Mouse (Mus musculus) left cerebral cortex, postnatal 25 days (tissue): Measurements from ENCODE around the gene Stox2. TPM values are rescaled to one million over a fixed set of nuclear protein-coding genes. Genes with fewer than 3 reads are reported as not detected.
"Not testable (repeated sequence)": the region's sequence is repeated elsewhere in the genome, so short reads cannot be mapped to it uniquely, and the experiment has no call there.

ENCODE experiments used
- DNase-seq, 2 experiments: peaks; one replicate each; pipeline ENCODE4 v3.0.0; 2022; ENCODE audit warnings: low spot score in 2 of 2, mixed read lengths in 1 of 2
- intact Hi-C: fragments of 180-260 bp; cut with DNase I; formaldehyde crosslinking; loops from one replicate; pipeline ENCODE4 v1.15.1; 2025
- total RNA-seq, 2 experiments: library from RNA; stranded (reverse); gene quantifications; 2 replicates each; pipeline ENCODE4 v1.2.3; 2021

The Stox2 gene
- 10 to 100 TPM; 78.6 to 84.8 TPM for total RNA-seq

DNA sequence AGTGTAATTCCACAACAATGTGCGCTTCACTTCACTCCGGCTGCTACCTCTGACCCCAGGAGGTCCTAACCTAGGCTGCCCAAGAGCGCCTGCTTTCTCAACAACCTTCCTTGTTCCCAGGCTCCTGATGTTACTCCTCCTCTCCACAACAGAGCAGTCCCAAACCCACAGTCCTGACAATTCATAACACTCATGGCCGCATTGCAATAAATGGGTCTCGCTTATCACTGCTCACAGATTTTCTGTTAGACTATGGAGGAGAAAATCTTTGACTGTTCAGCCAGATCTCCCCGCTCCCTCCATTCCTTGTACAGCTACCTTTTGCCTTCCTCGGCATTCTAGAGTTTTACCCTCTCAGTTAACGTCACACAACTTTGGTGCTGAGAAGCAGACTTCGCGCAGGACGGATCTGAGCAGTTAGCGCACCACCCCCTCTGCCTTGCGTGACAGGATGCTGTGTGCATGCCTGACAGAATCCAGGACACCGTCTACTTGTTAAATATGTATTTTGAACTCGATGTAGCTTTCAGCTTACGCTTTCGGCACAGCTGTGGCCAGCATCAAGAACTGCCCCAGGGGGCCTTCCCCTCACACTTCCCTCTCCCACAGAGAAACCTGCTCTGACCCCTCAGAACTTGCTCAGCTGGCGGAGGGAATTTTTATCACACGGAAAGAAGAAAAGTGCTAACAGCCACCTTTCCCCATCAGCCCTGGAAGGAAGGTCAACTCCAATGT, at the start of gene Stox2:
Gene Stox2 (minus strand): TSS at position 51 of the 735 bp plus-strand sequence.
- intact Hi-C loops: no loop called here
- no peak for DNase-seq

DNA sequence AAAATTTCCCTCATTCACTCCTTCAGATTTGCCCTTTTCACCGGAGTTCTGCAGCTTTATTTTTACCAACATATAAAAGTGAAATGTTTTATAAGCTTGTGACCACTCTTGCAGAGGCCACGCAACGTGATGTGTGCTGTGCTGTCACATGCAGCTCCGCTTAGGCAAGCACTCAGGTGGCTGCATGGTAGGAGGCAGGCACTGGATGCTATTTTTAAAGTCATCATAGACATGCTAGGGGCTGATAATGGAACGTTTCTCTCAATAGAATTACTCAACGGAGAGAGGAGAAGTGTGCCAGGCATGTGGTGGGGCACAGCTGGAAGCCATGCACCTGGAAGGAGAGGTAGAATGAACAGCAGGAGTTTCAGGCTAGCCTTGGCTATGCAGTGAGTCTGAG, 49.3 kb upstream of the Stox2 start:
- intact Hi-C loops: no loop called here
- no peak for DNase-seq

DNA sequence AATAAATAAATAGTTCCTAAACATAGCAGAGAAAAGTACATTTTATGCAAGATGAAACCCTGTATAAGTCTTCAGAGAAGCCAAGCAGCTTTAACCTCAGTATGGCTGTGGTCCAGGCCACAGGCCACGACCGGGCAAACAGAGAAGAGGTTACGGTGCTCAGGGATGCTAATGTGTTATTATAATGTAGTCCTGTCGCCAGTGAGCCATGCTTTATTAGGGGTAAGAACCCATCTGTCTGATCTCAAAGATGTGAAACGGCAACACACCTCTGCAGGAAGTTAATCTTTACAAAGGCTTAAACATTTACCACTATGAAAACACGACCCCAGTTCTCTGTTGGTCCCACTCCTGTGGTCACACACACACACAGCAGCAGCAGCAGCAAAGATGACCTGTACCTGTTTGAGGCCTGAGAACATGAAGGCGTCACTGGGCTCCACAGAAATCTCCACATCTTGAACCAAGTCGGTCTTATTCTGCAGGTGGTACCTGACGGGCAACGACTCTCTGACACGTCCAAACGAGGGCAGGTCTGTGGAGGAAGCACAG, 48.5 kb upstream of the Stox2 start:
- DNase-seq: no peak
- intact Hi-C loops: no loop called here

GRCm38 (mm10) chr8:47493106-47493505, 46.9 kb upstream of the Stox2 start:
- no peak for DNase-seq
- intact Hi-C loops: no loop called here

DNA sequence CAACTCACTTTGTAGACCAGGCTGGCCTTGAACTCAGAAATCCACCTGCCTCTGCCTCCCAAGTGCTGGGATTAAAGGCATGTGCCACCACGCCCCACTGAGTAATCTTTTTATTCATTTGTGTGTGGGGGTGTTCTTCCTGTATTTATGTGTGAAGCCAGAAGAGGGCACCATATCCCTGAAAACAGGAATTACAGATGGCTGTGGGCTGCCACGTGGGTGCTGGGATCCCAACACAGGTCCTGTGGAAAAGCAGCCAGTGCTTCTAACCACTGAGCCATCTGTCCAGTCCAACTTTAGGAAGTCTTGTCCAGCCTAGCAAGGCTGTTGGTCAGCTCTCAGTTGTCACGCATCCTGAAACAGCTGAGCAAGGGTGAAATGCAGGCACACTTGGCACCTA, 41.1 kb upstream of the Stox2 start:
- DNase-seq: no peak
- intact Hi-C loops: no loop called here

- intact Hi-C loops: no loop called here
- no peak for DNase-seq
These were observed 36.4 kb upstream of the Stox2 start for GRCm38 (mm10) chr8:47482354-47483071.

GRCm38 (mm10) chr8:47480039-47480438, 33.9 kb upstream of the Stox2 start:
- intact Hi-C loops: no loop called here

DNA sequence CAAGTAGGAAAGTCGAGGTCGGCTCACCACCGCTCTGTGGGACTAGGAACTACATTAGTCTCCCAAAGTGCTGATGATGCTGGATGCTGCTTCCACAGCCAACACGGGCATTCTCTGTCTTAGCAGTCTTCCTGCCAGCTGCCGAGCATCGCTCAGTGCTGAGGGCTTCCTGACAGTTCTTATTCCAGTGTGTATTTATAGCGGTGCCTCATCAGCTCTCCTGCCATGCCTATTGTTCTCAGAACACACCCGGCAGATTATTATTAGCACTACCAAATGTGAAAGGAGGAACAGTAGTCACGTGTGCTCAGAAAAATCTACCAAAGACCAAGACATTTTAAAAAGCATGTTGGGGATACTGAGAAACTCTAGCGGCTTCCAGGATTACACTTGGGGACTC, 15.5 kb upstream of the Stox2 start:
- intact Hi-C loops: no loop called here
- DNase-seq: peak; percentile 59 to 67

More at GRCm38 (mm10) chr8:47480039-47480438, 33.9 kb upstream of the Stox2 start:
- no peak for DNase-seq

DNA sequence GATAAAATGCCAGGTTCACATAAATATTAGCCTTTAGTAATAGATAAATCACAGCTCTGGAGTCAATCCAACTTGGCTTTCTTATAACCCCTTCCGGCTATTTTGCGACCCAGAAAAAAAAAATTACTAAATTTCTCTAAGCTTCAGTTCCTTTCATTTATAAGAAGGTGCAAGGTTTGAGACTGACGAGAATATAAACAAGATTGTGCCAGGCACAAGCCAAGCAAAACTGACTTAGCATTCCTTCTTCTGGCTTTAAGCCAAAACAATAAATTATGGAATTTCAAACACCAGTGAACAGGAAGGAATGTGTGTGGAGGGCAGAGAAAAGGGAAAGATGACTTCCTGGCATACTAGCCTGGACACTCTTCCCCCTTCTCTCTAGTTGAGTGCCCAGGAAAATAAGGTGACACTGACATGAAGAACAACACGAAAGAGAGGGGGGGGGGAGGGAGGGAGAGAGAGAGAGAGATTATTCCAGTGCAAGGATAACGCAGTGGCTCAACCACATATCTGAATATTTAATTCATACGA, 13.1 kb upstream of the Stox2 start:
- DNase-seq: no peak
- intact Hi-C loops: no loop called here

DNA sequence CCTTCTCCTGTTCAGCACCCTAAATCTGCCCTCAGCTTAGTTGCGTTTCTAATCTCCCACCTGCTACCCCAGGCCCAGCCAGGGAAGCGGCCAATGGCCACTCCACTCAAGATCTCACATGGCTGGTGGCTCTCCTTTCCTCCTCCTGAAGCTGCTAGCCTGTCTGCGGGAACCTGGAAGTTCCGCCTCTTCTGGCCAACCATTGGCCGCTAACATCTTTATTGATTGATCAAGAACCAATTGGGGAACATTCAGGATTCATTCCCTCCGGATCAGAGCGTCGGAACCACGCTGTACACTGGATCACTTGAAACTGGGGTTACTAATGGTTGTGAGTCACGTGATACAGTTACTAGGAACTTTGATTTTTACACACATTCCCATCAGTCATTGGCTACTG, 12.4 kb upstream of the Stox2 start:
- intact Hi-C loops: no loop called here
- no peak for DNase-seq

GRCm38 (mm10) chr8:47449211-47449610, 3.0 kb upstream of the Stox2 start:
- DNase-seq, intact Hi-C loops: not testable (repeated sequence)

DNA sequence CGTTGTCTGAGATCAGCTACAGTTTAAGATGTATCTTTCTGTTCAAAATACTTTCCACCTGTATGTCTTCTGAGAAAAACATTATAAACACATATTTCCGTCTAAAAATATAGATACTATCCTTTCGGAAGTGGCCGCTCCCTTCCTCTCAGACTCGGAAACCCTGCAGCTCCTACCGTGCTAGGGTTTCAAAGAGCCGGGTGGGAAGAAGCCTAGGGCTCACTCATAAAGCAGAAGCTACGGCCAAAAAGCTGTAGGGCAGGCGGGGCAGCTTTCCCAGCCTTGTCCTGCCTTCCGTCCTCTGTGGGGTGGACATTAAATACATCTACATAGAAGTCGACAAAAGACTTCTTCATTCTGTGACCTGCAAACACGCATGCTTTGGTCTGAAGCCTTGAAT, 6.9 kb downstream of the Stox2 start:
- DNase-seq: no peak
- intact Hi-C loops: no loop called here

DNA sequence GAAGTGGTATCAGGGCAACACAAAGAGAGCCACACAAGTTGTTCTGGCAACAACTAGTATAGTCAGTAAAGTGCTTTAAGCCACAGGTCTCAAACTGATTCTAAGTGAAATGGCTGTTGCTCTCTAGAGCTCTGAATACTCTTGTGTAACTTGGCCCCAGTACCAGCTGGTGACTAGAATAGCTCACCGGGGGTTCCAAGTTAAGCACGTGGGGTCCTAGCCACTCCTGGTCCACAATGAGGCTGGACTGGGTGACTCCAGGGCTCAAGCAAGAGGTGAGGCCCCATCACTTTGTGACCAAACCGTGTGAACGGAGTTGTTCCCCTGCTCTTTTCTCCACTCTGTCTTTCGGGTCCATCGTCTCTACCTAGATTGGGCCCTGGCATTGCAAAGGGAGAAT, 8.2 kb downstream of the Stox2 start:
- DNase-seq: no peak
- intact Hi-C loops: no loop called here

DNA sequence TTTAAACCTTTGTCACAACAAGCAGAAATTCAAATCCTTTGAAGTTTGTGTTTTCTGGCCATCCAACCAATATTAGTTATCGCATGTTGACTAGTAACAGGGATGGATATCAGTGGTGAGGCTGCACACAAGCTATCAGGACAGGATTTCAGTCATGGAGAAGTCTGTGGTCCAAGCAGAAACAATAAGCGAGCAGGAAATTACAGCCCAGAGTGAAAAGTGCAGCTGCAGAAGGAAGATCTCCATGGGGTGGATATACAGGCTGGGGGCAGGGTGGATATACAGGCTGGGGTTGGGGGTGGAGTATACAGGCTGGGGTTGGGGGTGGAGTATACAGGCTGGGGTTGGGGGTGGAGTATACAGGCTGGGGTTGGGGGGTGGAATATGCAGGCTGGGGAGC, 10.3 kb downstream of the Stox2 start:
- intact Hi-C loops: no loop called here
- DNase-seq: no peak

- no peak for DNase-seq
- intact Hi-C loops: no loop called here
These were observed 10.8 kb downstream of the Stox2 start for GRCm38 (mm10) chr8:47435412-47435811.

GRCm38 (mm10) chr8:47431263-47431662, 14.9 kb downstream of the Stox2 start:
- DNase-seq: peak; percentile 20 to 53
- intact Hi-C loops: no loop called here

GRCm38 (mm10) chr8:47414258-47414525, 32.0 kb downstream of the Stox2 start:
- intact Hi-C loops: not testable (repeated sequence)
- DNase-seq: peak in 1 of 2 experiments; percentile 8

DNA sequence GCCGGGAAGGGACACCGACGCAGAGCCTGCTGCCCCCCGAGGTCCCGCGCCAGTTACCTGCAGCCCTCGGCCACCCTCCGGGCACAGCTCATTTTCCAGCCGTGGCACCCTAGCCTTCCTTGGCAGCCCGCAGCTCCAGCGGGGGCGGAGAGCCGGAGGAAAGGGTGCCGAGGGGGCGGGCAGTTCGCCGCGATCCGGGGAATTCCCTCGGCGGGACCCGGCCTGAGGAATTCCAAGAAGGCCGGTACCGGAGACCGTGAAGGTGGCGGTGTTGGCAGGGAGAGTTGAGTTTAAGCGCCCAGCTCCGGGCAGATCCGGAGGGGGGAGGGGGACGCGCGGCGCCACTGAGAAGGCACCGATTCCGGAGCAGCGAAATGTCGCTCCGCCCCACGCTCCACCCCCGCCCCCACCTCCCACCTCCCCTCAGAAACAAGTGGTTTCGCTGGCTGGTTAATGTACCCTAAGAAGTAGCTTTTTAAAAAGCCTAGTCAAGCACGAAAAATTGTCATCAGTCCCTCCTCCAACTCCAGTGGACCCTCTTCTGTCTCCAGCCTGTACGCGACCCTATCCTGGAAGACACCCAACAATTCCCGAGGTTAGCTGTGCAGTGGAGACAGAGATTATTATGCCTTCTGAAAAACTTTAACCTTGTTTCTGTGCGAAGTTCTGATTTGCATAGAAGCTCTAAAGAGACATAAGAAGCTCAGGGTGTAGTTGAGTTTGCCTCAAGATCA, 32.5 kb downstream of the Stox2 start:
- intact Hi-C loops: no loop called here

DNA sequence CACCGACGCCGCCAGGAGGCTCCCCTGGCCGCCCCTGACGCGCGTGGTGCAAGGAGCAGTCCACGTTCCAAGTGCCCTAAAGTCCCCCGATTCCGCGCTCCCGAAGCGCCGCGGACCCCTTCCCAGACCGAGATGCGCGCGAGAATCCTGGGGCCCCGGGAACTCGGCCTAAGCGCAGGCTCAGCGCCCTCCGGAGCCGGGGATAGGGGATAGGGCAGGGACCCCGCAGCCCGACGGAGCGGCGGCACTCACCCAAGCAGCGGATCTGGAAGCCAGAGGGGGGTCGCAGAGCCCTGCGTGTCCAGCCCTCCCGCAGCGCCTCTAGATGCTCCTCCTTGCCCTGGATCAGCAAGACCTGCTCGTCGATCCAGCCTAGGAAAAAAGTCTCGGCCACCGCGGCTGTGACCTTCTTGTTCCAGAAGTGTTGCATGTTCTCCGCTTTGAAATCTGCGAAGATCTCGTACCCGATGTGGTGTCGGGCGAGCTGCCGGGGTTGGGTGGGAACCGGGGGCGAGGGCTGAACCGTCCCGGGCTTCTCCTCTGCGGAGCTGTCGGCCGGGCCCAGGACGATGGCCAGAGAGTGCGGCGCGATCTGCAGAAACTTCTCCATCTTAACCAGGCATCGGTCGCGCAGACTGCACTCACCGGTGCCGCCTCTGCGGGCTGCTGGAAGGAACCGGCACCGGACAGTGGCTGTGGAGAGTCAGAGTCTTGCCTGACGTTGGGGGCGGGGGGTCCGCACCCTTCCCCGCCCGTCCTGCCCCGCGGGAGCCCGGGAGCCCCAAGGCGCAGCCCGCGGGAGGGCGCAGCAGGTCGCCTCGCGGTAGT, 33.3 kb downstream of the Stox2 start:
- peak in 1 of 2 experiments; percentile 6 for DNase-seq
- intact Hi-C loops: no loop called here

More for the DNA sequence above, 32.5 kb downstream of the Stox2 start:
- peak; percentile 39 to 56 for DNase-seq
